Mouse (Mus musculus): Measurements from ENCODE around the gene Pank2.
"Not testable (repeated sequence)": the region's sequence is repeated elsewhere in the genome, so short reads cannot be mapped to it uniquely, and the experiment has no call there.

The Pank2 gene

DNA sequence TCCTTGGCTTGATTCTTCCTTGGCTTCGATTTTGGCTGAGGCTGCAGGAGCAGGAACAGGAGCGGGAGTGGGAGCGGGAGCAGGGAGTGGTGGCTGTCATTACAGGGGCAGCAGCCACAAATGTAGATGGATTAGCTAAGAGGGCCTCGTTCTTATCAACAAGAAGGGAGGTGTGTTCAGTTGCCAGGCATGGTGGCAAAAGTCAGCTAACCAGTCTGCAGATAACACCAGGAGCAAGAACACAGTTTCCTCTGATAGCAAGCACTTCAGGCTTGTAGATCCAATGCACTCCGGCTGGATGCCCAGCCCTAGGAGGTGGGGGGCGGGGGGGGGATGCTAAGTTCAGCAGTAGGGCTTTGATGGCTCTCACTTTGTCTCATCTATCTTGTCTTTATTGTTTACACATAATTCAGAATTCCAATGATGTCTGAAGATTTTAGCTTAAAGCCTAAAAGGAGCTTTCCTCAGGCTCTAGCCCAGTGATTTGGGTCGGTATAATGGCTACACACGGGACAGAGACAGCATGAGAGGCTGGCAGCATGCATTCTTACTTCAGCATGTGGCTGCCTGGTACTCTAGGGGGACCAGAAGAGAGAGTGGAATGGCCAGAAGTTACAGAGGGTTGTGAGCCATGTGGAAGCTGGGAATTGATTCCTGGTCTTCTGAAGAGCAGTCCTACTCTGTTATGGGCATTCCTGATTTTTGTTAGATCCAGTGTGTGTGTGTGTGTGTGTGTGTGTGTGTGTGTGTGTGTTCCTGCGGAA is 1.6 kb upstream of the Pank2 start:
- no peak for DNase-seq (ENCODE audit: extremely low read depth, insufficient read length, low spot score)

DNA sequence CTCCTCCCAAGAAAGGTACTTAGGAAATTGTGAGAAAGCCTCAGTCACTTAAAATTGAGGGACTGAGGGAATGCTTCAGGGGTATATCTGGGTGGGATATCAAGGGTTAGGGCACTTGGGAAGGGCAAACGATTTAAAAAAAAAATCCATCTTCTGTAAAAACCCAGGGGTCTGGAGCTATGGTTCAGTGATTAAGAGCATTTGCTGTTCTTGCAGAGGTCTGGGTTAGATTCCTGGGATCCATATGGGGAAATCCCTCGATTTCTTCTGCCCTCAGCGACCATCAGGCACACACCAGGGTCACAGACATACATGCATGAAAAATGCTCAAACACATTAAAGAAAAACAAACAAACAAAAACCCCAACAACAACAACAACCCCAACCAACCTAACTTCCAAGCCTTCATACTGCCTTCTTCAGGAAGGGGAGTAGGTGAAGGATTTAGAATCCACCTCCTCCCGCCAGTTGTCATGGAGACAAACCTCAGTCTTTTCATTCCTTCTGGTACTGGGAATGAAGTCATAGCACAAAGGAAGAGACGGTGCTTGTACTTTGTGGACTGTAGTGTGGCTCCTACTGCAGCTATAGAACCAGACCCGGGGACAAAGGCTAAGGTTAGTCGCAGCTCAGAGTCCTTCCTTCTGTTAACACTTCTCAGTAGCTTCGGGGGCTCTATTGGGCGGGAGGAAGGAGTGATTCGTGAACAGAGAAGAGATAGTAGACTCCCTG is 648 bp upstream of the Pank2 start:
- DNase-seq (ENCODE audit: extremely low read depth, insufficient read length, low spot score): no peak

DNA sequence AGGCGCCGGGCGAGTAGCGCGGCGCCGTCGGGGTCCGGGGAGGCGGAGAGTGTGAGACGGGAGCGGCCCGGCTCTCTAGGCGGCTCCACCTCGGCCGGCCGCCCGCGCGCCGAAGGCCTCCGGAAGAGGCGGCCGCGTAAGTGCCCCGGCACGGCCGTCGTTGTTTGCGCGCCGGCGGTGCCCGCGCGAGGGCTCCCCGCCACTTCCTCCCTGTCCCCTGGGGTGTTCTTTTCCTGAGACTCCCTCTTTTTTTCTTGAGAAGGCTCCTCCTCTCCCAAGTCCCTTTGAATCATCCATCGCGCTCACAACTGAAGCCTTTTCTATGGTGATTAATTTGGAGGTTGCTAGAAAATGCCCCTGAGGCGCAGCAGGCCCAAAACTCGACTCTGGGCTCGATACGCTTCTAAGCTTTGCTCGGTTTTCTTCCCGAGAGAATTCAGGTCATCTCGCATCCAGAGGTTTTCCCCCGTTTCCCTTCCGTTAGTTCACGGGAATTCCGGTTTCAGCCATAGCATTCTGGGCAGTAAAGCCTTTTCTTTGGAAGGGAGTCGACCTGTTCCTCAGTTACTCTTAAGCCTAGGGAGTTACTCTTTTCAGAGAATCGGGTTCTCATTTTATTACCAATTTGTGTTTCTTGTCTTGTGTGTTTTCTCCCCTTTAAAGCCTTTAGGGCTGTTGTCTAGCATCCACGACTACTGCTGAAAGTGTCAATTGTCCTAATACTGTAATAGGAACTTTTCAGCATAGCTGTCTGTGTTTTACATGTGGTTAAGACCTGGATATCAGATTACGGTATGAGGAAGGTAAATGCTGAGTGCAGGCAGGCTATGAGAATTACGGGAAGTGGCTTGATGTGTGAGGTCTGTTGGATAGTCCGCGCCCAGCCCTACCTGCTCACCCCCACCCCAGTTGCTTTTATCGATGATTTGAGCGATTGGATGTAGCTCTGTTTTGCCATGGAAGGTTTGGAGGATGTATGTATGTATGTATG is 680 bp downstream of the Pank2 start:
- peak; percentile 91 for DNase-seq (ENCODE audit: extremely low read depth, insufficient read length, low spot score)

DNA sequence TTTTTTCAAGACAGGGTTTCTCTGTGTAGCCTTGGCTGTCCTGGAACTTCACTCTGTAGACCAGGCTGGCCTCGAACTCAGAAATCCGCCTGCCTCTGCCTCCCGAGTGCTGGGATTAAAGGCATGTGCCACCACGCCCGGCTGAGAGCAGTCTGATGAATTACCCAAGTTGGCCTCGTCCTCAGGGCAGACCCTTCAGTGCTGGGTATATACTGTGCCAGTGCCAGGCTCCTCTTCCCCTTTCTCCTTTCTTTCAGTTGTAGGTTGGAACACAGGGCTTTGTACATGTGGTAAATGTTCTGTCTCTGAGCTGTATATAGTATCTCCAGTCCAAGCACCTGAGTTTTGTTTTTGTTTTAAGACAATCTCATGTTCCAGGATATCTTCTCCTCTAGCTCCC is 1.7 kb downstream of the Pank2 start:
- peak; percentile 15 for DNase-seq (ENCODE audit: extremely low read depth, insufficient read length, low spot score)

DNA sequence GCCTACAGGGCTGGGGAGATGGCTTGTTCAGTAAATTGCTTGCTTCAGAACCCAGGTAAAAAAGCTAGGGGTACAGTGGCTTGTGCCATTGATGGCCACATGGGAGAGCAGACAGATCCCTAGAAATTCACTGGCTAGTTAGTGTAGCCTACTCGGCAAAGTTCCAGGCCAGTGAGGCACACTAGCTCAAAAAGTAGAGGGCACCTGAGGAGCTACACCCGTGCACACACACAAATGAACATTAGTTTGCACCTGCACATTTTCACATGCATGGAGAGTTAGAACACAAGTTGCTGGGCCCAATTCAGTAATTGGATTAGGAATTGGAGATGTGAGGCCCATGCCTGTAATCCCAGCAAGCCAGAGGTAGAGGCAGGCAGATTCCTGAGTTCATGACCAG is 2.8 kb downstream of the Pank2 start:
- no peak for DNase-seq (ENCODE audit: extremely low read depth, insufficient read length, low spot score)

DNA sequence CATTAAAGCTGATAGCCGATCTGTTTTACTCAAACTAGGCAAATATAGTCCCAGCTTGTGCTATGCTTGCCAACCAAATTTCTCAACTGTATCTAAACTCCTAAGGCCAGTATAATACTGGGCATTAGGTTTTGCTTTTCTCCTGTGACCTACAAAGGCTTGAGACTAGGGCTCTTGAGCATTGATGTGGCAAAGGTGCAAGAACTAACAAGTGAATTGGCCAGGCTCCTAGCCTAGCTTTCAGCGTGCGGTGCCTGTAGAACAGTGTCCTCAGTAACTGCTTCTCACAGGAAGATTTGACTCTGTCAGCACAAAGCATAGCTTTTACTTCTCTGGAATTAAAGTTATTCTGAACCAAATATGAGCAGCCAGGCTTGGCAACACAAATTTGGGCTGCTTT is 13.2 kb downstream of the Pank2 start:
- no peak for DNase-seq (ENCODE audit: extremely low read depth, insufficient read length, low spot score)

DNA sequence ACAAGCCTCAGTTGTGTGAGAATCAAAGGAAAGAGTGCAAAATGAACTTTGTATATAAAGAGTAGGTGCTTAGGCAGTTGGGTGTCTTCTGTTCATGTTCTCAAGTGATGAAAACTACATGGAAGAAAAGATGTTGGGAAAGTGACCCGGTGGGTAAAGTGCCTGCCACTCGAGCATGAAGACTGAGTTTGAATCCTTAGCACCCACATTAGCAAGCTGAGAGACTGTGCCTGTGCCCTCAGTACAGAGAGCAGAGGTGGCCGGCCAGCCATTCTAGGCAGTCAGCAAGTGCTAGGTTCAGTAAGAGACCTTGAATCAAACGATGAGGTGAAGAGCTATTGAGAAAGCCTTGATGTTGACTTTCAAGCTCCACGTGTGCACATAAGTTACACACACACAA is 14.4 kb downstream of the Pank2 start:
- no peak for DNase-seq (ENCODE audit: extremely low read depth, insufficient read length, low spot score)

DNA sequence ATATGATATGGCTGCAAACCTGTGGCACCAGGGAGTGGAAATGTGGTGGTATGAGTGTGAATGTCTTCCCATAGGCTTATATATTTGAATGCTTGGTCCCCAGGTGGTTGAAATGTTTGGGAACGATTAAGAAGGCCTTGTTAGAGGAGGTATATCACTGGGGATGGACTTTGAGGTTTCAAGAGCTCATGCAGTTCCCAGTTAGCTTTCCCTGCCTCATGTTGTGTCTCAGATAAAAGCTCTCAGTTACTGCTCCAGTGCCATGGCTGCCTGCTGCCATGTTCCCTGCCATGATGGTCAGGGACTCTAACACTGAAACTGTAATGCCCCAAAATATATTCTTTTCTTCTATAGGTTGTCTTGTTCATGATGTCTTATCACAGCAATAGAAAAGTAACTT is 19.3 kb downstream of the Pank2 start:
- no peak for DNase-seq (ENCODE audit: extremely low read depth, insufficient read length, low spot score)

DNA sequence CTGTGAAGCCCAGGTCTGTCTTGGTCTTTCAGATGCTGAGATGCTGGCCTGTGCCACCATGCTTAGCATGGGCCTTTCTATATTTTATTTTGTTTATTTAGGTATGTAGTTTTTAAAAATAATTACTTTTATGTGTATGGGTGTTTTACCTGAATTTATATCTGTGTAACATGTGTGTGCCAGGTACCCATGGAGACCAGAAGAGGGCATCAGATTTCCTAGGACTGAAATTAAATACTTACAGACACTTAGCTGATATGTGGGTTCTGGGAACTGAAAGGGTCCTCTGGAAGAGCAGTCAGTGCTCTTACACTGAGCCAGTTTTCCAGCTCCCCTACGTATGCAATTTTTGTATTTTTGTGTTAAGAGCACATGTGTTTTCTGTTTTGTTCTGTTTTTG is 24.0 kb downstream of the Pank2 start:
- DNase-seq (ENCODE audit: extremely low read depth, insufficient read length, low spot score): no peak

DNA sequence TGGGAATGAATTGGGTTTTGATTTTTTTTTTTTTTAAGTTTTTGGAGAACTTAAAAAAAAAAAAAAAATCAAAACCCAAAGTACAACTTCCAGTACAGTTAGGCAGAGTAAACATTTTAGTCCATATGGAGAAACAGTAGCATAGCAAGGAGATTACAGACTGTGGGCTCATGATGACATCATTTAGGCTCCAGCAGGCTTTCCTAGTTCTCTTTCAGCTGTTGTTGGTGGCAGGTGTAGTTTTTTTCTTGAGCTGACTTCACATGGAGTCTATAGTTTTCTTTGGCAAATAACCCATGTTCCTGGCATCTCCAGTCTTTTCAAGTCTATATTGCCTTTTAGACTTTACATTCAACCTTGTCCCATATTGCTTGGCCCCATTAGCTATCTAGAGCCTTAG is 28.4 kb downstream of the Pank2 start:
- no peak for DNase-seq (ENCODE audit: extremely low read depth, insufficient read length, low spot score)

DNA sequence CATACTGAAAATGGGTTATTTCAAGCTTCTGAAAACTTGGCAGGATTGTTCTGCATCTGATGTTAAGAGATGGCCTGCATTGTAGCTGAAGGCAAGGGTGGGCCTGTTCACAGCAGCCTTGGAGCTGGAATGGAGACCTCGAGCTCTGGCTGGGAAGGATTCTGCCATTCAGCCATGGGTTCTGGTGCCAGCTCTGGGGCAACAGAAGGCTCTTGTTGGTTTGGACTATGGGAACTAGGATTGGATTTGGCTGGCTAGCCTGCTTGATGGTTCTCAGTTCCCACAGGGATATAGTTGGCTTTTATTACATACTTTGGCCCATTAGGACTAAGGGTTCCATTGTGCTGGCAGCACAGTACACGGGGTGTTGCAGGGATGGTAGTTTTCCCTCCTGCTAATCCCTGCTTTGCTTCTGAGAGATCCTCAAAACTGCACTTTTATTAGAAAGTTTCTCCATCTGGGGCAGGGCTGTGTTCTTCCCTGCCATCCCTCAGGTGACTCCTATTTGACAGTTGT is 34.5 kb downstream of the Pank2 start:
- no peak for DNase-seq (ENCODE audit: extremely low read depth, insufficient read length, low spot score)

DNA sequence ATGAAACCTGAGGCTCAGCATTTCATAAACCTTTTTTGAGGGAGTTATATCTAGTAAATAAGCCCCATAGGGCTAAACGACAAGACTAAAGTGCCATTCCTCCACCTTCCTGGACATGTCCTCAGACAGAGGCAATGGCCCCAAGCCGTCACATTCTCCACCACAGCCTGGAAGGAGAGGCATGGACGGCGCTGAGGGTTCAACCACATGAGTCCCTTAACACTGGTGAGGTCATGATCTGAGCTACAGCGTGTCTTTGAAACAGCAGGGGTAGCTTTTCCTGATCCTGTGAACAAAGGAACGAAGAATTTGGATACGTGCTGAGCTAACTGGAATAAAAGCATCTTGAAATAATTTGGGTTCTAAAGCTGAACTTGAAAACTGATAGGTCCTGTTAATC is 36.4 kb downstream of the Pank2 start:
- not testable (repeated sequence) for DNase-seq (ENCODE audit: extremely low read depth, insufficient read length, low spot score)

DNA sequence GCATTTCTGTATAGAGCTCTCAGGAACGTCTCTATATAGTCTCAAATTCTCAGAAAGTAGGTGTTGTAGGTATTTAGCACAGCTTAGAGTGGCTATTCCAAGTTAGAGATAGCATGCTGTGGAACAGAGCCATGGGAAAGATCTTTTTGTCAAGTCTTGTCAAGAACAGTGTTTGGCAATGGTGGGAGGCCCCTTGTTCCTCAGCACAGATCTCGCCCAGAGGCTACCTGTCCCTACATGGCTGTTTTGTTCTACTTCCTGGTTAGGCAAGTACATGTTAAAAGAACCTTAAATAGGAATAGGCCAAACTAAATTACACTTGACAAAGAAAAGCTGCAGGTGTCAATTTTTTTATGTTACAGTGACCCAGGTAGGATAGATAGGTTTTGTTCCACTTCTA is 38.2 kb downstream of the Pank2 start:
- DNase-seq (ENCODE audit: extremely low read depth, insufficient read length, low spot score): no peak

DNA sequence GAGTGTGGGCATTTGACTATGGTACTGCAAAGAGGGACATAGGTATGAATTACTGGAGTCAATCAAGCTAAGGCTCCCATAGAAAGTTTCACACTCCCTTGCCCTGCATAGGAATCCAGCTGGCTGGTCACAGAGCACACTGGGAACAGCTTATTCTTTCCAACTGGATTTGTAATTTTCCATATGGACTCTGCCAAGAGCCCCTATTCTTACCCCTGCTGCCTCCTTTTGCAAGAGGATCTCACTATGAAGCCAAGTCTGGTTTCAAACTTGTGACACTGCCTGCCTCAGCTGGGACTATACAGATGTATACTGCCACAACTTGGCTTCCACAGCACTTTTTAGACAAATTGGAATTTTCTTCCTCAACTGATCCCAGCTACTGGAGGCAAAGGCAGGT is 39.3 kb downstream of the Pank2 start:
- DNase-seq (ENCODE audit: extremely low read depth, insufficient read length, low spot score): no peak

DNA sequence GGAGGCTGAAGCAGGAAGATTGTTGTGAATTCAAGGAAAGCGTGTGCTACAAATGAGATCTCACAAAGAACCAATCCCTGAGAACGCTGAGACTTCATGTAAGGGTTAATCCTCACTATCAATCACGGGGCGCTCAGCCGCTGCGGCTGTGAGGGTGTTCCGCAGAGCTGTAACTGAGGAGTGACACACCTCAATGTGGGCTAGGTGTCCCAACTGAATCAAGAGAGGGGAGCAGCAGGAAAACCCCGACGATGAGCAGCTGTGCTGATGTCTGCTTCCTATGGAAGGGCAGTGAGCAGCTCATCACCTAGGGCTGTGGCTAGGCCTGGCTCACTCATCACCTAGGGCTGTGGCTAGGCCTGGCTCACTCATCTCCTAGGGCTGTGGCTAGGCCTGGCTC is 42.2 kb downstream of the Pank2 start:
- DNase-seq (ENCODE audit: extremely low read depth, insufficient read length, low spot score): peak; percentile 51

DNA sequence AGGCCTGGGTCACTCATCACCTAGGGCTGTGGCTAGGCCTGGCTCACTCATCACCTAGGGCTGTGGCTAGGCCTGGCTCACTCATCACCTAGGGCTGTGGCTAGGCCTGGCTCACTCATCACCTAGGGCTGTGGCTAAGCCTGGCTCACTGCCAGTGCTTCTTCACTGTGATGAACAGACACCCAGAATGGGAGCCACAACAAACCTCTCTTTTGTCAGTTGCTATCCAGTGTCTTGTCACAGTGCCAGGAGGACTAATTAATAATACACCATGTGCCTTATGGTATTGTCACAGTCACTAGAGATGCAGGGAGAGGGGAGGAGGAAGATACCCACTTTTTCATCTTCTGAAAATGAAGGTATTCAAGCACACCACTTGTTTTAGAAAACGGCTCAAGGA is 42.9 kb downstream of the Pank2 start:
- DNase-seq (ENCODE audit: extremely low read depth, insufficient read length, low spot score): peak; percentile 70

DNA sequence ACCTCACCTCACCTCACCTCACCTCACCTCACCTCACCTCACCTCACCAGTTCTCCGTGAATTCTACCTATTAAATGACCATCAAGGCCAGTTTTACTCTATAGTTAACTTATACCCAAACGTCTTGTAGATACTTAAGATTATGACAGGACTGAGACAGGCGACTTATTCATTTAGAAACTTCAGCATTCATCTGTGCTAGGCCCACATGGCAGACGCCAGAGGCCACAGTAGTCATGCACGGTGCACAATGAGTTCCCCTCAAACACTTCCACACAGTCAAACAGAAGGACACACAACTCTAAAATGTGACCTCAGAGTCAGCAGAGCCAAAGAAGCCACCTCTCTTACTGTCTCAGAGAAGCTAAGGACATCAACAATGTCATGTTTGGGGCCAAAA is 45.1 kb downstream of the Pank2 start:
- DNase-seq (ENCODE audit: extremely low read depth, insufficient read length, low spot score): no peak

DNA sequence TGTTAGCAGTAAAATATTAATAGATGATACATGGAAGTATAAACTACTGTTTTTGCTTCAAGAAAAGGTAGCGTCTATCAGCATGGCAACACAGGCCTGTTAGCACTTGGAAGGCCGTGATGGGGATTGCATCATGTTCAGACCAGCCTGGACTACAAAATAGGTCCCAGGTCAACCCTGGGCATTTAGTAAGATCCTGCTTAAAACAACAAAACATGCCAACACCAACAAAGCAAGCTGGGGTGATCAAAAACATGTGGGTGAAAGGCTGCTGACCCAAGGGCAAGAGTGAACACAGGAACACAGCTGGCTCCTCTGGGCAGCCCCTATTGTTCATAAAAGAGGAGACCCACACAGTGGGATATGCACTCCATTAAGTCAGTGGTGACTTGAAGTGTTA is 45.5 kb downstream of the Pank2 start:
- no peak for DNase-seq (ENCODE audit: extremely low read depth, insufficient read length, low spot score)

DNA sequence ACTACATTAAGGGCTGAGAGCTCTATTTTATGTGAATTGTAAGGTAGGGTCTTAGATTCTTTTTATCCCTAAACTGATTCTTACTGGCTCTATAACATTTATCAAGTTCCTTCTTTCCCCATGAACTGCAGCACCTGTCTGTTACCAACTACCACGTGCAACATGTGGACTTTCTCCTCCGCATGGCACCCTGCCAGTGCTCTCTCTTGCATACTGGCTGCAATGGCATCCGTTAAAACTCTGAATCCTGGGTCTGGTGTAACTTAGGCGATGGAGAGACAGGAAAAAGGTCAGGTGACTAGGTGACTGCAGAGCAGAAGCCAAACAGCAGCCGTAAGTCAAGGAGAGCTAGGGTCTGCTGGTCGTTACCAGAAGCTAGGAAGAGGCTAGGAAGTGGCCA is 47.0 kb downstream of the Pank2 start:
- DNase-seq (ENCODE audit: extremely low read depth, insufficient read length, low spot score): no peak

DNA sequence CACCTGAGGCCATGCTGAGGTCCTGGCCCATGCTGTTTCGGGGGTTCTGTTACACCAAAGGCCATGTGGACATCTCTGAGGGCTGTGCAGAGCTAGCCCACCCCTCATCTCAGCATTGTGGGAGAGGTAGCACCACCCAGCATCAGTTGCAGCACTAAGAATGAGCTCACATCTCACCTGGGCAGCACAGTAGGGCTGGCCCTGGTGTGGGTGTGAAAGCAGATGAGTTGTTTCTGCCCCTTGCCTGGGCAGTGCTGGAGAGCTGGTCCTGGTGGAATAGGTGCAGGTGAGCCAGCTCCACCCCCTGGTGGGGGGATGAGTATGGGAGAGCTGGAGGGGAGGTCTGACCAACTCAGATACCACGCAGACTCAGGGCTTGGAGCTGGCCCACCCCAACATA is 53.9 kb downstream of the Pank2 start:
- DNase-seq (ENCODE audit: extremely low read depth, insufficient read length, low spot score): no peak

DNA sequence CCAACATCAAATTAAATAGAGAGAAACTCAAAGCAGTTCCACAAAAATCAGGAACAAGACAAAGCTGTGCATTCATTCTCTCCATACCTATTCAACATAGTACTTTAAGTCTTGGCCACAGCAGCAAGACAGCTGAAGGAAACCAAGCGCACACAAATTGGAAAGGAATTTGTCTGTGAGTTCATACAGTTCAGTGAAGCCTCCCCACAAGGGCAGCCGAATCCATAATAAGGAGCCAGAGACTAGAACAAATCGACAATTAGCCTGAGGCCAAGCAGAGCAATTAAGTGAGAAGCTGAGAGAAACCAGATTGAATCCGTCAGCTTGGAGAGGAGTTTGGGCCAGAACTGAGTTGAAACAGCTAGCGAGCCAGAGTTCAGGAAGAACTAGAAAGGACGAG is 57.1 kb downstream of the Pank2 start:
- DNase-seq (ENCODE audit: extremely low read depth, insufficient read length, low spot score): no peak

All from 3134 (cell line).